Mouse (Mus musculus): Measurements from ENCODE around the gene Mrgprh. TPM values are rescaled to one million over a fixed set of nuclear protein-coding genes. Genes with fewer than 3 reads are reported as not detected.
"Not testable (repeated sequence)": the region's sequence is repeated elsewhere in the genome, so short reads cannot be mapped to it uniquely, and the experiment has no call there.

The Mrgprh gene
- polyA plus RNA-seq, 1 experiment: 0.13 TPM

- Histone ChIP-seq H3K27ac (ENCODE audit: insufficient read depth, low read length) (no peak overlapping the region), H3K4me1 (ENCODE audit: control insufficient read depth, insufficient read depth, low read length) (no peaks in the 10 kb centered on the region), H3K4me3 (ENCODE audit: insufficient read depth, low read length) (no peak overlapping the region)
- no peak for TF ChIP-seq POLR2A (IDR thresholded peaks at IDR 0.05; ENCODE audit: extremely low read depth, insufficient read depth, low read length)
- no peak for TF ChIP-seq CTCF (IDR thresholded peaks at IDR 0.05; ENCODE audit: extremely low read depth, insufficient read depth, low read length)
Measured at GRCm38 (mm10) chr17:12887021-12887775, 11.4 kb downstream of the Mrgprh start.

DNA sequence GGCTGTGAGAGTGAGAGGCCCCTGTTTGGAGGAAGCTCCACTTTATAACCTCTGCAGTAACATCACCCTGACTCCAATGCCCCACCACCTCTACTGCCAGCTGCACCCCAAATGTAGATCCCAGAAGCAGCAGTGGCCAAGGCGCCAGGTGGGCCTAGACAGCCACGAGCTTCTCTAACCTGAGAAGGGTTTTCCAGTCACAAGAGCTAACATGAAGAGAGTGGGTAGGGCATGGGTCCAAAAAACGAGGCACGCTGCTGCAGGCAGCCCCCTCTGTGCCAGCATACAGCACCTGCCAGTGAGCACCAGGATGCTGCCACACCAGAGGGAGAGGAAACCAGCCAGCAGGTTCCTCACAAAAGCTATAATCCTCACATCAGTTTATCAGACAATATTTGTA, 15.2 kb downstream of the Mrgprh start:
- Histone ChIP-seq H3K4me1 (ENCODE audit: control insufficient read depth, insufficient read depth, low read length) (no peaks in the 10 kb centered on the region), H3K27ac (ENCODE audit: insufficient read depth, low read length) (no peak overlapping the region), H3K4me3 (ENCODE audit: insufficient read depth, low read length) (no peak overlapping the region)
- no peak for TF ChIP-seq POLR2A (IDR thresholded peaks at IDR 0.05; ENCODE audit: extremely low read depth, insufficient read depth, low read length)
- no peak for TF ChIP-seq CTCF (IDR thresholded peaks at IDR 0.05; ENCODE audit: extremely low read depth, insufficient read depth, low read length)

- TF ChIP-seq CTCF (IDR thresholded peaks at IDR 0.05; ENCODE audit: extremely low read depth, insufficient read depth, low read length) (no peak), POLR2A (IDR thresholded peaks at IDR 0.05; ENCODE audit: extremely low read depth, insufficient read depth, low read length) (no peak)
- H3K27ac ChIP-seq (ENCODE audit: insufficient read depth, low read length): no peak overlapping the region
- no peaks in the 10 kb centered on the region for H3K4me1 ChIP-seq (ENCODE audit: control insufficient read depth, insufficient read depth, low read length)
- H3K4me3 ChIP-seq (ENCODE audit: insufficient read depth, low read length): no peak overlapping the region
Measured at GRCm38 (mm10) chr17:12892033-12892432, 16.2 kb downstream of the Mrgprh start.

GRCm38 (mm10) chr17:12897674-12898073, 21.8 kb downstream of the Mrgprh start:
- Histone ChIP-seq H3K4me3 (ENCODE audit: insufficient read depth, low read length) (no peak overlapping the region), H3K27ac (ENCODE audit: insufficient read depth, low read length) (no peak overlapping the region)

GRCm38 (mm10) chr17:12898607-12899006, 22.8 kb downstream of the Mrgprh start:
- H3K4me3 ChIP-seq (ENCODE audit: insufficient read depth, low read length); H3K4me1 ChIP-seq (ENCODE audit: control insufficient read depth, insufficient read depth, low read length): not testable (repeated sequence)
- H3K27ac ChIP-seq (ENCODE audit: insufficient read depth, low read length): 0 out of 2 replicates have a peak overlapping the region, but pooled peaks have one; percentile 45

More at GRCm38 (mm10) chr17:12897674-12898073, 21.8 kb downstream of the Mrgprh start:
- peaks cover 2% of the 10 kb centered on the region; the same call in 1 of the 2 replicates for H3K4me1 ChIP-seq (ENCODE audit: control insufficient read depth, insufficient read depth, low read length)
- TF ChIP-seq CTCF (IDR thresholded peaks at IDR 0.05; ENCODE audit: extremely low read depth, insufficient read depth, low read length): no peak
- no peak for TF ChIP-seq POLR2A (IDR thresholded peaks at IDR 0.05; ENCODE audit: extremely low read depth, insufficient read depth, low read length)

DNA sequence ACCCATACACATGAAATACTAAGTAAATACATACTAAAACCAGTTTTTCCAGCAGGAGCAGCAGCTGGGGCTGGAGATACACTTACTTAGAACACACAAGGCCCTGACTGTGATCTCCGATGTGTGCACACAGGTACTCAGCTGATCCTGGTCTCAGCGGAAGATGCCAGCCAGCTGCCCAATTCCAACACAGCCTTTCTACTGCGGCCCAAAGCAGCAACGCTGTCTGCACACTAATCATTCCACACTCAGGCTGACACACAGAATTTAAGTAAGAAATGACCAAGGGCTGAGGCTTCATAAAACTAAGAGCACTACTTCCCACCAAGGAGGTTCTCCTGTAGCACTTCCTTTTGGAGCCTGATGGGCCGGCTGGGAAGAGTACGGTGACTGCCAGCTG, 26.5 kb downstream of the Mrgprh start:
- no peak overlapping the region for H3K27ac ChIP-seq (ENCODE audit: insufficient read depth, low read length)
- TF ChIP-seq CTCF (IDR thresholded peaks at IDR 0.05; ENCODE audit: extremely low read depth, insufficient read depth, low read length) (no peak), POLR2A (IDR thresholded peaks at IDR 0.05; ENCODE audit: extremely low read depth, insufficient read depth, low read length) (no peak)
- H3K4me3 ChIP-seq (ENCODE audit: insufficient read depth, low read length): no peak overlapping the region
- peaks cover 2% of the 10 kb centered on the region; the same call in 1 of the 2 replicates for H3K4me1 ChIP-seq (ENCODE audit: control insufficient read depth, insufficient read depth, low read length)

DNA sequence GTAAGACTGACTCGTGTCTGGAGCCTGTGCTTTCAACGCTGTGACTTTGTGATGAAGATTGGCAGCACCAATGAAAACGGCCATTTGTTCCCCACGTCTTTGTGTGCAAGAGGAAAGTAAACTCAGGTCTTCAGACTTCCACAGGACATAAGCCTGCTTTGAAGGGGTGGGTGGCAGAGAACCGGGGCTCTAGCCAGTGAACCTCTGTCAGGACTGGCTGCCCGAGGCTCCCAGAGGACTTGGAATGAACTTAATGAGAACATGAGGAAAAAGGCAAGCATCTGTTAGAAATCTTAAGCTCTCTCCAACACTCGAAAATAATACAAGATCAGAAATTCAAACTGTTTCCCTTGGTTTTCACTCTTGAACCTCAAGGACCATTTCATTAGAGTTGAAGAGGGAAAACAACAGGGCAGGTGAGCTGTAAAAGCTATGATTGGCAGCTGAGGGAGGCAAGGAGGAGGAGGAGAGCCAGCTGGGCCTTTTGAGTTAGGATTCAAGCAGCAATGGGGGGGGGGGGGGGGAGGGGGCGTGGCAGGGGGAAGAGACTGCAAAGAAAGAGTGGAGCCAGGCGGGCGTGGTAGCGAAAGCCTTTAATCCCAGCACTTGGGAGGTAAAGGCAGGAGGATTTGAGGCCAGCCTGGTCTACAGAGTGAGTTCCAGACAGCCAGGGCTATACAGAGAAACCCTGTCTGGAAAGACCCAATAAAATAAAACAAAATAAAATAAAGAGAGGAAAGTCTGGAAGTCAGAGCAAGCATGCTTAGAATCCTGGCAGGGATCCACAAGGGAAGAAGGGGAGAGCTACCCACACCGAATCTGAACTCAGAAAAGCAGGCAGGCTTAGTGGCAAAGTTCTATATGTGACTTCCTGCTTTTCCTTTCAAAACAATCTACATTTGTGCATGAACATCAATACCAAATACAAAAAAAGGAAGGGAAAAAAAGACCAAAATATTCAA, 27.8 kb downstream of the Mrgprh start:
- TF ChIP-seq POLR2A (IDR thresholded peaks at IDR 0.05; ENCODE audit: extremely low read depth, insufficient read depth, low read length): no peak
- no peak for TF ChIP-seq CTCF (IDR thresholded peaks at IDR 0.05; ENCODE audit: extremely low read depth, insufficient read depth, low read length)
- H3K4me3 ChIP-seq (ENCODE audit: insufficient read depth, low read length): no peak overlapping the region
- no peak overlapping the region for H3K27ac ChIP-seq (ENCODE audit: insufficient read depth, low read length)
- H3K4me1 ChIP-seq (ENCODE audit: control insufficient read depth, insufficient read depth, low read length): peaks cover 1% of the 10 kb centered on the region; the same call in 1 of the 2 replicates

DNA sequence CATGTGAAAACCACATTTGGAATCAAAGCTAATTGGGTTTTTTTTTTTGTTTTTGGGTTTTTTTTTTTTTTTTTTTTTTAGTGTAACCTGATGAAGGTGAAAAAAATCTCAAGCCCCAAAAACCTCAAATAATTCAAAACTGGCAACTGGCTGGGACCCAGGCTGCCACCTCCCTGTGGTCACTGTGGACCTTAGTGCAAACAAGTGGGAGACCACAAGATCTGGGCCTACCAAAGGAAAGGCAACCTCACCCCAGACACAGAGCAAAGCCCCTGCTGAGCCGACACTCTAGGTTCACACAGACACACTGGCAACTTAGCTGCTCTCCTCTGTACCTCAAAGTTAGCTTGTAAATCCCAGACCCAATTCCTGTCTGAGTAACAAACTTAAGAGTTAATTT, 28.5 kb downstream of the Mrgprh start:
- H3K27ac ChIP-seq (ENCODE audit: insufficient read depth, low read length): no peak overlapping the region
- no peak overlapping the region for H3K4me3 ChIP-seq (ENCODE audit: insufficient read depth, low read length)
- TF ChIP-seq POLR2A (IDR thresholded peaks at IDR 0.05; ENCODE audit: extremely low read depth, insufficient read depth, low read length) (no peak), CTCF (IDR thresholded peaks at IDR 0.05; ENCODE audit: extremely low read depth, insufficient read depth, low read length) (no peak)
- H3K4me1 ChIP-seq (ENCODE audit: control insufficient read depth, insufficient read depth, low read length): no peaks in the 10 kb centered on the region

DNA sequence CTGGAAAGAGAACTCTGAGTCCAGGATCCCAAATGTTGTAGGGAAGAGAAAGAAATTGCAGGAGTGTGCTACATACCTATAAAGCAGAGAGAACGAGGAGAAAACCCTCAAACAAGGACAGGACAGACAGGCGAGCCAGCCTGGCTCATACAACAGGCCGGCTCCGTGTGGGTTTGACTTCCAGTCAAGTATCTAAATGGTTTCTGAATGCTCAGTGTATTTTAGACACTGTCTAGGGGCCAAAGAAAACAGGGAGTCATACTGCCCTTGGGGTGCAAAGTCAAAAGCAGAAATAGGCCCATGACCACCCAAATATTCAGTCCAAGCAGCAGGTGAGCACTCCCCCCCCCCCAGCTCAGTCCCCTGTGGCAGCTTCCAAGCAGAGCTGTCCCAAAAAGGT, 30.0 kb downstream of the Mrgprh start:
- H3K27ac ChIP-seq (ENCODE audit: insufficient read depth, low read length): no peak overlapping the region
- no peak overlapping the region for H3K4me3 ChIP-seq (ENCODE audit: insufficient read depth, low read length)
- TF ChIP-seq POLR2A (IDR thresholded peaks at IDR 0.05; ENCODE audit: extremely low read depth, insufficient read depth, low read length) (no peak), CTCF (IDR thresholded peaks at IDR 0.05; ENCODE audit: extremely low read depth, insufficient read depth, low read length) (no peak)
- H3K4me1 ChIP-seq (ENCODE audit: control insufficient read depth, insufficient read depth, low read length): no peaks in the 10 kb centered on the region
